ENCODE assay signal across 8 mouse cellular contexts in the genomic region with DNA sequence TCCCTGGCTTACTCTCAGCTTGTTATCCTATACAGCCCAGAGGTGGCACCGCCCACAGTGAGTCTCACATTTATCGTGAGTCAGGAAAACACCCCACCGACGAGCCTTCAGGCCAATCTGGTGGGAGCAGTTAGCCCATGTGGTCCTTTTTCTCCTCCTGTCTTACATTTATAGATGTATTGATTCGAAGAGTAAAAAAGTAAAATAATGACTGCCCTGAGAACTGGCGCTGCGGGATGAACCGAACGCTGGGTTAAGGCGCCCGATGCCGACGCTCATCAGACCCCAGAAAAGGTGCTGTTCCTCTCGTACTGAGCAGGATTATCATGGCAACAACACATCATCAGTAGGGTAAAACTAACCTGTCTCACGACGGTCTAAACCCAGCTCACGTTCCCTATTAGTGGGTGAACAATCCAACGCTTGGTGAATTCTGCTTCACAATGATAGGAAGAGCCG. TPM values are rescaled to one million over a fixed set of nuclear protein-coding genes. Genes with fewer than 3 reads are reported as not detected.
DNase-seq lines count a peak whose midpoint lies in the region; ATAC-seq and TF ChIP-seq lines count a peak whose summit lies in the region.

No protein-coding gene starts in this region.

- 43% methylated on average over 19 of the region's 19 CpGs for WGBS in heart, embryonic 15.5 days
- 39% methylated on average over 19 of the region's 19 CpGs for WGBS in liver, embryonic 14.5 days (ENCODE audit: insufficient replicate concordance)
- WGBS in neural tube, embryonic 12.5 days, result 58% methylated on average over 19 of the region's 19 CpGs

- H3K9me3 ChIP-seq in heart, embryonic 15.5 days (replicated peaks), result no peaks in the 10 kb centered on the region
- H3K9me3 ChIP-seq in liver, embryonic 14.5 days (ENCODE audit: control insufficient read depth, low read length), result no peaks in the 10 kb centered on the region
- no peaks in the 10 kb centered on the region for H3K9me3 ChIP-seq in neural tube, embryonic 12.5 days

- DNase-seq in CD4-positive, CD25-positive, alpha-beta regulatory T cell, adult 2 months (ENCODE audit: low read depth, low spot score), result peak; percentile 100
- peak; percentile 88 for DNase-seq in brain, embryonic 18.5 days (ENCODE audit: low read depth, low spot score)
- DNase-seq in fibroblast of lung, adult 2 months (ENCODE audit: low read depth), result peak; percentile 99
- peak; percentile 99 to 100 for DNase-seq in kidney, postnatal 36 days
- DNase-seq in liver, embryonic 14.5 days (ENCODE audit: low read depth in 3 of 3, low spot score in 3 of 3), result peak; percentile 100
- DNase-seq in testis, postnatal 10 days (ENCODE audit: low spot score), result peak; percentile 100

- H3K36me3 ChIP-seq in heart, embryonic 15.5 days, result no peaks in the 10 kb centered on the region
- H3K36me3 ChIP-seq in liver, embryonic 14.5 days (replicated peaks; ENCODE audit: control insufficient read depth, insufficient read depth, low read depth), result no peaks in the 10 kb centered on the region
- no peaks in the 10 kb centered on the region for H3K36me3 ChIP-seq in neural tube, embryonic 12.5 days

- TF ChIP-seq EP300 in liver, embryonic 14.5 days (IDR thresholded peaks at IDR 0.05; ENCODE audit: low read depth), result peak; percentile 52

- H3K4me2 ChIP-seq in heart, embryonic 15.5 days, result 0 out of 2 replicates have a peak overlapping the region, but pooled peaks have one; percentile 0
- H3K4me2 ChIP-seq in liver, embryonic 14.5 days (ENCODE audit: low read depth), result peak overlapping the region; percentile 83
- no peak overlapping the region for H3K4me2 ChIP-seq in neural tube, embryonic 12.5 days (replicated peaks)

- no peak overlapping the region for H3K9ac ChIP-seq in heart, embryonic 15.5 days
- H3K9ac ChIP-seq in liver, embryonic 14.5 days (replicated peaks), result no peak overlapping the region
- H3K9ac ChIP-seq in neural tube, embryonic 12.5 days, result no peak overlapping the region

- no peak overlapping the region for H3K4me3 ChIP-seq in heart, embryonic 15.5 days
- peak overlapping the region in 1 of 2 experiments; percentile 41; a peak in 1 of 4 replicates for H3K4me3 ChIP-seq in liver, embryonic 14.5 days (ENCODE audit: insufficient read depth in 1 of 2, low read depth in 2 of 2, low read length in 2 of 2)
- H3K4me3 ChIP-seq in neural tube, embryonic 12.5 days, result no peak overlapping the region

- ATAC-seq in heart, embryonic 15.5 days (replicated peaks; ENCODE audit: insufficient number of reproducible peaks, insufficient read depth, low FRiP score, low read depth), result peak; percentile 92
- ATAC-seq in liver, embryonic 14.5 days (ENCODE audit: insufficient read depth), result peak; percentile 80
- ATAC-seq in neural tube, embryonic 12.5 days (ENCODE audit: low FRiP score, low read depth), result peak; percentile 30; the same call in 1 of the 2 replicates

- H3K27me3 ChIP-seq in heart, embryonic 15.5 days, result no peaks in the 10 kb centered on the region
- H3K27me3 ChIP-seq in liver, embryonic 14.5 days (ENCODE audit: control insufficient read depth, insufficient read depth, low read length), result no peaks in the 10 kb centered on the region
- no peaks in the 10 kb centered on the region for H3K27me3 ChIP-seq in neural tube, embryonic 12.5 days (replicated peaks)

- no peak overlapping the region for H3K27ac ChIP-seq in heart, embryonic 15.5 days
- H3K27ac ChIP-seq in liver, embryonic 14.5 days, result peak overlapping the region; percentile 89
- no peak overlapping the region for H3K27ac ChIP-seq in neural tube, embryonic 12.5 days

- H3K4me1 ChIP-seq in heart, embryonic 15.5 days (replicated peaks), result peaks cover 12% of the 10 kb centered on the region
- H3K4me1 ChIP-seq in liver, embryonic 14.5 days (replicated peaks; ENCODE audit: control insufficient read depth in 2 of 2, insufficient read depth in 2 of 2, low read length in 1 of 2), result peaks cover 4 to 18% of the 10 kb centered on the region in 2 experiments
- H3K4me1 ChIP-seq in neural tube, embryonic 12.5 days, result peaks cover 7% of the 10 kb centered on the region

- TF ChIP-seq CTCF in liver, embryonic 14.5 days (IDR thresholded peaks at IDR 0.05; ENCODE audit: low read depth), result no peak

RNA-seq across cellular contexts. Expression of a gene that starts 2.8 kb away (rescaled TPM):
- polyA plus RNA-seq in heart, embryonic 15.5 days (2015; fragmentation: Nextera tagmentation; extraction: Ambion mirVana), result 38.0 and 39.1 TPM in 2 replicates
- polyA plus RNA-seq in liver, embryonic 14.5 days (2012; rRNA removed), result 7.7 and 10.9 TPM in 2 replicates
- 35.0 and 36.1 TPM in 2 replicates for polyA plus RNA-seq in liver, embryonic 14.5 days (2014; fragmentation: Nextera tagmentation; extraction: Ambion mirVana)
- polyA plus RNA-seq in neural tube, embryonic 12.5 days (2016; fragmentation: Nextera tagmentation; extraction: Ambion mirVana), result 77.8 and 83.9 TPM in 2 replicates

RNA-seq across cellular contexts. Expression of a gene that starts 42.4 kb away (rescaled TPM):
- 5.5 and 8.0 TPM in 2 replicates for polyA plus RNA-seq in heart, embryonic 15.5 days (2015; fragmentation: Nextera tagmentation; extraction: Ambion mirVana)
- polyA plus RNA-seq in liver, embryonic 14.5 days (2012; rRNA removed), result 1.5 and 1.9 TPM in 2 replicates
- 3.2 and 3.5 TPM in 2 replicates for polyA plus RNA-seq in liver, embryonic 14.5 days (2014; fragmentation: Nextera tagmentation; extraction: Ambion mirVana)
- polyA plus RNA-seq in neural tube, embryonic 12.5 days (2016; fragmentation: Nextera tagmentation; extraction: Ambion mirVana), result 1.9 and 2.2 TPM in 2 replicates

RNA-seq across cellular contexts. Expression of a gene that starts 43.1 kb away (rescaled TPM):
- polyA plus RNA-seq in heart, embryonic 15.5 days (2015; fragmentation: Nextera tagmentation; extraction: Ambion mirVana), result 8.4 and 11.1 TPM in 2 replicates
- polyA plus RNA-seq in liver, embryonic 14.5 days (2012; rRNA removed), result 2.8 and 4.3 TPM in 2 replicates
- polyA plus RNA-seq in liver, embryonic 14.5 days (2014; fragmentation: Nextera tagmentation; extraction: Ambion mirVana), result 6.9 and 7.6 TPM in 2 replicates
- 2.3 and 2.8 TPM in 2 replicates for polyA plus RNA-seq in neural tube, embryonic 12.5 days (2016; fragmentation: Nextera tagmentation; extraction: Ambion mirVana)

RNA-seq across cellular contexts. Expression of a gene that starts 59.6 kb away (rescaled TPM):
- 6.0 and 6.8 TPM in 2 replicates for polyA plus RNA-seq in heart, embryonic 15.5 days (2015; fragmentation: Nextera tagmentation; extraction: Ambion mirVana)
- polyA plus RNA-seq in liver, embryonic 14.5 days (2012; rRNA removed), result 1.6 and 2.3 TPM in 2 replicates
- polyA plus RNA-seq in liver, embryonic 14.5 days (2014; fragmentation: Nextera tagmentation; extraction: Ambion mirVana), result 2.8 and 2.9 TPM in 2 replicates
- 11.2 and 11.5 TPM in 2 replicates for polyA plus RNA-seq in neural tube, embryonic 12.5 days (2016; fragmentation: Nextera tagmentation; extraction: Ambion mirVana)

Comparison
In these comparisons a context has a peak if more than half of its experiments do, and no peak if none do; other contexts are left out.
1. ATAC-seq: peak in every context shown above with its lines; median percentile 92 in heart, embryonic 15.5 days; 80 in liver, embryonic 14.5 days; 30 in neural tube, embryonic 12.5 days.